Mouse (Mus musculus) intestine, postnatal 0 days (tissue): Measurements from ENCODE around the gene Zswim1. TPM values are rescaled to one million over a fixed set of nuclear protein-coding genes. Genes with fewer than 3 reads are reported as not detected.

ENCODE experiments used
- ATAC-seq: fragments of 200-750 bp; cut with Nextera tagmentation; 2 replicates; pipeline ENCODE4 v1.8.0; 2017; ENCODE audit warnings: mild to moderate bottlenecking, moderate TSS enrichment, moderate library complexity
- H3K27ac ChIP-seq: fragments of 300-500 bp; sonication (generic); 2 replicates; pipeline ENCODE4 v1.5.1; 2014; ENCODE audit warnings: mild to moderate bottlenecking, low read depth, low read length, moderate library complexity
- H3K27me3 ChIP-seq: fragments of 300-500 bp; sonication (generic); replicated peaks from 2 replicates; pipeline ENCODE4 v1.6.1; 2014; ENCODE audit warnings: low read length, mixed read lengths; ENCODE audit not compliant: control insufficient read depth, insufficient read depth
- H3K36me3 ChIP-seq: fragments of 300-500 bp; sonication (generic); 2 replicates; pipeline ENCODE4 v1.6.1; 2014; ENCODE audit warnings: mild to moderate bottlenecking, moderate library complexity; ENCODE audit not compliant: control insufficient read depth, insufficient read depth
- H3K4me1 ChIP-seq: fragments of 300-500 bp; sonication (generic); replicated peaks from 2 replicates; pipeline ENCODE4 v1.6.1; 2014; ENCODE audit warnings: antibody characterized with exemption, low read length, mixed read lengths; ENCODE audit not compliant: control insufficient read depth, insufficient read depth
- H3K4me2 ChIP-seq: fragments of 300-500 bp; sonication (generic); replicated peaks from 2 replicates; pipeline ENCODE4 v1.6.1; 2014; ENCODE audit warnings: low read depth, mild to moderate bottlenecking, moderate library complexity
- H3K4me3 ChIP-seq: fragments of 300-500 bp; sonication (generic); 2 replicates; pipeline ENCODE4 v1.5.1; 2014; ENCODE audit warnings: low read depth, low read length
- H3K9ac ChIP-seq: fragments of 300-500 bp; sonication (generic); 2 replicates; pipeline ENCODE4 v1.6.1; 2014; ENCODE audit warnings: mild to moderate bottlenecking, low read depth, low read length
- H3K9me3 ChIP-seq: fragments of 300-500 bp; sonication (generic); 2 replicates; pipeline ENCODE4 v1.6.1; 2016; ENCODE audit warnings: mixed run types; ENCODE audit not compliant: control insufficient read depth
- CTCF ChIP-seq: sonication (generic); IDR thresholded peaks from 2 replicates; pipeline ENCODE4 v1.5.1; 2016; ENCODE audit warnings: low read depth, mild to moderate bottlenecking, control low read depth, antibody characterized with exemption, moderate library complexity
- WGBS: fragments of 180-500 bp; shearing (Covaris S2); extraction: QIAGEN DNeasy Blood & Tissue Kit; methylation state at CpG from one replicate; pipeline ENCODE4 v1.1.7; 2014; 5-methylcytosine and 5-hydroxymethylcytosine counted together
- polyA plus RNA-seq: library from polyadenylated mRNA; unstranded; fragments of >200 nt; fragmentation: Nextera tagmentation; extraction: Ambion mirVana; gene quantifications from 2 replicates; pipeline ENCODE4 v1.2.1, GENCODE M21; 2015

Gene Zswim1
- polyA plus RNA-seq, 1 experiment from 2014 or later = 7.0 TPM

DNA sequence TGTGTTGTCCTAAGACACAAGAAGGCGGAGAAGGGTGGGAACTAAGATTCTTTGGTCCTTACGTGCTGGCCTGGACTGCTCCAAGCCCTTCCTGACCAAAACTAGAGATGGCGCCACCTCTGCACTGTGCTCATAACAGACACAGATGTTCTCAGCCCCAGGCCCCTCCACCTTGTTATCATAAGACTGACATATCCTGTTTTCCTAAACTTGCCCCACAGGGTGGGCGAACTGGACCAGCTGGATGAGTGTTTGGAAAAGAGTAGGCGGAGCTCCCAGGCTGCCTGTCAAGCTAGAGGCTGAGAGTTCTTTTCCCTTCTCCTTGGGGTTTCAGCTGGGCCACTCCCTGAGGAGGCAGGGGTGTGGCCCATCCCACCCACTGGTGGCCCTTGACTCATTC lies 4.8 kb upstream of the Zswim1 start:
- no peak for ATAC-seq
- H3K9me3 ChIP-seq = no peaks in the 10 kb centered on the region
- no peak overlapping the region for H3K4me2 ChIP-seq
- no peak overlapping the region for H3K9ac ChIP-seq
- no peak overlapping the region for H3K4me3 ChIP-seq
- peak; percentile 39 for TF ChIP-seq CTCF
- H3K4me1 ChIP-seq = no peaks in the 10 kb centered on the region; the same call in 1 of the 2 replicates
- 57% methylated on average over 5 of the region's 5 CpGs for WGBS
- H3K27ac ChIP-seq = no peak overlapping the region
- H3K27me3 ChIP-seq = no peaks in the 10 kb centered on the region
- peaks cover 26% of the 10 kb centered on the region for H3K36me3 ChIP-seq

DNA sequence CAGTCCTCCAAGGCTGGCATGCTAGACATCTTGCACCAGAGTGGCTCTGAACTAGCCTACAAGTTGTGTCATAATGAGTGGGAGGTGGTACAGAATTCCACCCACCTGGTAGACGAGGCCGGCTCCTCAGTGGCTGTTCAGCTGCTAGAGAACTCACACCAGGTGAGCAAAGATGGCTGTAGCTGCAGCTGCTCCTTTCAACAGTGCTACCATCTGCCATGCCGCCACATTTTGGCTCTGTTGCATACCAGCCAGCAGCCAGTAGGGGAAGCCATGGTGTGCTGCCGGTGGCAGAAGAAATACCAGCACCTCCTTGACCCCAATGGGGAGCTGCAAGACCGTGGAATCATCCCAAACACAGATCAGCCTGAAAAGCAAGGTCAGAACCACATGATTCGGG lies 1.4 kb upstream of the Zswim1 start:
- 84% methylated on average over 6 of the region's 6 CpGs for WGBS
- H3K9ac ChIP-seq = no peak overlapping the region
- no peak overlapping the region for H3K4me2 ChIP-seq
- ATAC-seq = no peak
- peaks cover 33% of the 10 kb centered on the region for H3K36me3 ChIP-seq
- no peak overlapping the region for H3K27ac ChIP-seq
- H3K9me3 ChIP-seq = no peaks in the 10 kb centered on the region
- no peaks in the 10 kb centered on the region for H3K27me3 ChIP-seq
- TF ChIP-seq CTCF = no peak
- no peaks in the 10 kb centered on the region for H3K4me1 ChIP-seq
- H3K4me3 ChIP-seq = no peak overlapping the region

DNA sequence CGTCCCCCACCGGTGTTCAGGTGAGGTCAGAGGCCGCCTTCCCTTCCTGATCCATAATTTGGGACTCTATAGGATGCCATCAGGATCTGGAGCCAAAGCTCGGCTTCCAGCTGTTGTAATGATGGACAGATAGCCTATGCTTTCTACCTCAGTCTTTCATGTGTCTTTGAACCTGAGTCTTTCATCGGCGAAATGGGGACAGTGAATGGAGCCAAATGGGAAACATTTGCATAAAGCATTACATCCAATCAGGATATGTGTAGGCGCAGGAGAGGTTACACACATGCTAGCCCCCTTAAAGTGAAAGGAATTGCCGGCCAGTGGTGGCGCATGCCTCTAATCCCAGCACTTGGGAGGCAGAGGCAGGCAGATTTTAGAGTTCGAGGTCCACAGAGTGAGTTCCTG lies 697 bp downstream of the Zswim1 start:
- 2% methylated on average over 10 of the region's 10 CpGs for WGBS
- peak; percentile 46 for TF ChIP-seq CTCF
- peak; percentile 41 for ATAC-seq
- Histone ChIP-seq H3K27ac (peak overlapping the region; percentile 55), H3K9ac (peak overlapping the region; percentile 65), H3K9me3 (no peaks in the 10 kb centered on the region), H3K4me1 (no peaks in the 10 kb centered on the region), H3K36me3 (peaks cover 54% of the 10 kb centered on the region), H3K4me2 (peak overlapping the region; percentile 87), H3K27me3 (no peaks in the 10 kb centered on the region), H3K4me3 (peak overlapping the region; percentile 68)

DNA sequence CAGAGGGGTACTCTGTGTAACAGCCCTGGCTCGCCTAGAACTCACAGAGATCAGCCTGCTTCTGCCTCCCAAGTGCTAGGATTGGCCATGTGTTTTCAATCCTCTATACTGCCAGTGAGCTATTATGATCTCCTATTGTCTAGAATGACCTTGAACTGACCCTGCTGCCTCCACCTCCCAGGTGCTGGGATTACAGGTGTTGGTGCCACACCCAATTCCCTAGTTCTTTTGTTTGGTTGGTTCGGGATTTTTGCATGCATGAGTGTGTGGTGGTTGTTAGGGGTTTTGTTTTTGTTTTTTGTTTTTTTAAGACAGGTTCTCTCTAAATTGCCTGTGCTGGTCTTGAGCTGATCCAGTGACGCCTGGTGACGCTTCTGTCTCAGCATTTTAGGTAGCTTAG lies 1.5 kb downstream of the Zswim1 start:
- TF ChIP-seq CTCF = no peak
- Histone ChIP-seq H3K36me3 (peaks cover 55% of the 10 kb centered on the region), H3K4me1 (no peaks in the 10 kb centered on the region), H3K27me3 (no peaks in the 10 kb centered on the region), H3K27ac (no peak overlapping the region), H3K4me3 (no peak overlapping the region), H3K9ac (no peak overlapping the region), H3K9me3 (no peaks in the 10 kb centered on the region), H3K4me2 (no peak overlapping the region)
- no peak for ATAC-seq
- 87% methylated on average over 4 of the region's 4 CpGs for WGBS

DNA sequence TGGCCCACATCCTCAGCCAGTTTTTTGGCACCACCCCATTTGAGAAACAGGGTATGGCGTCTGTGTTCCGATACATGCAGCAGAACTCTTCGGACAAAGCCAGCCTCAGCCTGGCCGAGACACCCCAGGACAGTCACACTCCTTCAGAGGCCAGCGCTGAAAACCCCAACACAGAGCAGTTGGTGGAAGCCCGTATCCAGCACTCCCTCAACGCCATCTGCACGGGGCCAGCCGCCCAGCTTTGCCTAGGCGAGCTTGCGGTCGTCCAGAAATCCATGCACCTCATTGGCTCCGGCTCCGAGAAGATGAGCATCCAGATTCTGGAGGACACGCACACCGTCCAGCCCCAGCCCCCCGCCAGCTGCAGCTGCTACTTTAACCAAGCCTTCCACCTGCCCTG lies 3.0 kb downstream of the Zswim1 start:
- Histone ChIP-seq H3K9ac (no peak overlapping the region), H3K36me3 (peaks cover 48% of the 10 kb centered on the region), H3K9me3 (no peaks in the 10 kb centered on the region), H3K4me2 (no peak overlapping the region), H3K4me1 (no peaks in the 10 kb centered on the region), H3K27ac (no peak overlapping the region), H3K4me3 (no peak overlapping the region), H3K27me3 (no peaks in the 10 kb centered on the region)
- WGBS = 94% methylated on average over 17 of the region's 17 CpGs
- no peak for ATAC-seq
- no peak for TF ChIP-seq CTCF

DNA sequence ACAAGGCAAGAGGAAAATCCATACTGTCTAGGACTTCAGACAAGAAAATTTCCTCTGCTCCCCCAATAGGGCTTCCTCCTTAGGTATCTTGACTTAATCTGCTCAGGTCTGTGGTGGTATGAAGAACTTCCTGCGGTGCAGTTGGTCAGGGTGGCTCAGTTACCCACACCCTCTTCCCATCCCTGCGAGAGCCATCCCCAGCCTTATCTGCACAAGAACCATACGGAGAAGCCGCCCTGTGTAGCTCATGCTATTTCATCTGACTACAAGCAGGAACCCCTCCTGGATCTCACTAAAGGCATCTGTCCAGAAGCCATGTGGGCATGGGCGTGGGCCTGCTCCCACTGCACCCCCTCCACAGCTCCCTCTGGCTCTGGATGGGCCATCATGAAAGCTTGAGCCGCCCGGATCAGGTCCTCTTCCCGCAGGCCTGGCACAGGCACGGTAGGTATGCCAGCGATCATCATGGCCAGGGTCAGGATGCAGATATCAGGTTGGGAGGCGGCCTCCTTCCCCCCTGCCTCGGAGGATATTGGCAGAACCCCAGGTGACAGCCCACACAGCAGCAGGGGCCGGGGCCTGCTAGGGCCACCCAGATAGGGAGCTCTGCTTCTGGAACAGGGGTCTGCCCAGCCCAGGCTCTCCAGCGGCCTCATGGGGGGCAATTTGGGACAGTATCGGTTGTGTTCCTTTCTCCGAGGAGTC lies 4.8 kb downstream of the Zswim1 start:
- no peak for ATAC-seq
- no peaks in the 10 kb centered on the region for H3K9me3 ChIP-seq
- H3K4me2 ChIP-seq = no peak overlapping the region
- WGBS = 86% methylated on average over 16 of the region's 16 CpGs
- no peak overlapping the region for H3K27ac ChIP-seq
- no peak for TF ChIP-seq CTCF
- no peaks in the 10 kb centered on the region for H3K4me1 ChIP-seq
- peaks cover 34% of the 10 kb centered on the region for H3K36me3 ChIP-seq
- H3K4me3 ChIP-seq = no peak overlapping the region
- H3K9ac ChIP-seq = no peak overlapping the region
- no peaks in the 10 kb centered on the region for H3K27me3 ChIP-seq
